Mouse (Mus musculus) hindbrain, embryonic 13.5 days (tissue): Measurements from ENCODE around the gene Nceh1. TPM values are rescaled to one million over a fixed set of nuclear protein-coding genes. Genes with fewer than 3 reads are reported as not detected.

Experiments used
- ATAC-seq: fragments of 200-750 bp; cut with Nextera tagmentation; 2 replicates; pipeline ENCODE4 v1.8.0; 2017; ENCODE audit warnings: moderate TSS enrichment; ENCODE audit not compliant: low FRiP score
- H3K27ac ChIP-seq: fragments of 300-500 bp; sonication (generic); 2 replicates; pipeline ENCODE4 v1.5.1; 2015; ENCODE audit warnings: inconsistent platforms, mild to moderate bottlenecking, moderate library complexity
- H3K27me3 ChIP-seq: fragments of 300-500 bp; sonication (generic); 2 replicates; pipeline ENCODE4 v1.6.1; 2015; ENCODE audit warnings: mild to moderate bottlenecking, inconsistent platforms
- H3K36me3 ChIP-seq: fragments of 300-500 bp; sonication (generic); 2 replicates; pipeline ENCODE4 v1.6.1; 2015; ENCODE audit warnings: mild to moderate bottlenecking, inconsistent platforms
- H3K4me1 ChIP-seq: fragments of 300-500 bp; sonication (generic); replicated peaks from 2 replicates; pipeline ENCODE4 v1.6.1; 2015; ENCODE audit warnings: inconsistent platforms
- H3K4me2 ChIP-seq: fragments of 300-500 bp; sonication (generic); 2 replicates; pipeline ENCODE4 v1.6.1; 2015; ENCODE audit warnings: inconsistent platforms, mild to moderate bottlenecking, moderate library complexity
- H3K4me3 ChIP-seq: fragments of 300-500 bp; sonication (generic); 2 replicates; pipeline ENCODE4 v1.5.1; 2015; ENCODE audit warnings: mild to moderate bottlenecking, inconsistent platforms
- H3K9ac ChIP-seq: fragments of 300-500 bp; sonication (generic); 2 replicates; pipeline ENCODE4 v1.6.1; 2015; ENCODE audit warnings: mild to moderate bottlenecking, inconsistent platforms
- H3K9me3 ChIP-seq: fragments of 300-500 bp; sonication (generic); 2 replicates; pipeline ENCODE4 v1.6.1; 2016; ENCODE audit warnings: inconsistent platforms
- WGBS: fragments of 180-500 bp; shearing (Covaris S2); methylation state at CpG from one replicate; pipeline ENCODE4 v1.1.7; 2015; 5-methylcytosine and 5-hydroxymethylcytosine counted together
- polyA plus RNA-seq: library from polyadenylated mRNA; unstranded; fragments of >200 nt; fragmentation: Nextera tagmentation; extraction: Ambion mirVana; gene quantifications from 2 replicates; pipeline ENCODE4 v1.2.1, GENCODE M21; 2015

Nceh1 gene
- polyA plus RNA-seq, 1 experiment from 2014 or later = 6.9 TPM

DNA sequence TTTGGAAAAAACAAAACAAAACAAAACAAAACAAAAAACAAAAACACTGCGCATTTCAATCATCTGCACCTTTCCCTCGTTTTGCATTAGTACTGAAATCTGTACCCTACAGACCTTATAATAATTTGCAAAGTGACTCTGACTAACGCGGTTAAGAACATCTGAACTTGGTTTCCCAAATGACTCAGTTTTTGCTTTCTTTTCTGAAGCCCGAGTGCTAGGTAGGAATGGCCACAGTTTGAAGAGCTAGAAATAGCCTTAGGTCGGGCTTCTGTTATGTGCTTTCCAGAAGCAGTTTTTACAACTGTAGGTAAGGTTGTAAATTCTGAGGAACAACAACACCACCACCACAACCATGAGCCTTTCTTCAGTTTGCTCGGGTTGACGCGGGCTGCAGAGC, 59.1 kb downstream of the Nceh1 start:
- no peak for ATAC-seq
- H3K4me3 ChIP-seq = no peak overlapping the region
- H3K9me3 ChIP-seq = no peaks in the 10 kb centered on the region
- H3K4me1 ChIP-seq = no peaks in the 10 kb centered on the region
- 93% methylated on average over 9 of the region's 9 CpGs for WGBS
- no peak overlapping the region for H3K4me2 ChIP-seq
- H3K27me3 ChIP-seq = no peaks in the 10 kb centered on the region
- H3K27ac ChIP-seq = no peak overlapping the region
- H3K9ac ChIP-seq = no peak overlapping the region
- H3K36me3 ChIP-seq = peaks cover 9% of the 10 kb centered on the region

- no peaks in the 10 kb centered on the region for H3K4me1 ChIP-seq
- H3K9me3 ChIP-seq = no peaks in the 10 kb centered on the region
- no peak overlapping the region for H3K9ac ChIP-seq
- no peak overlapping the region for H3K4me2 ChIP-seq
- ATAC-seq = no peak
- H3K27me3 ChIP-seq = no peaks in the 10 kb centered on the region
- 85% methylated on average over 2 of the region's 2 CpGs for WGBS
- H3K4me3 ChIP-seq = no peak overlapping the region
- H3K27ac ChIP-seq = no peak overlapping the region
- H3K36me3 ChIP-seq = peaks cover 7% of the 10 kb centered on the region
These were observed 63.4 kb downstream of the Nceh1 start for GRCm38 (mm10) chr3:27246166-27246565.

DNA sequence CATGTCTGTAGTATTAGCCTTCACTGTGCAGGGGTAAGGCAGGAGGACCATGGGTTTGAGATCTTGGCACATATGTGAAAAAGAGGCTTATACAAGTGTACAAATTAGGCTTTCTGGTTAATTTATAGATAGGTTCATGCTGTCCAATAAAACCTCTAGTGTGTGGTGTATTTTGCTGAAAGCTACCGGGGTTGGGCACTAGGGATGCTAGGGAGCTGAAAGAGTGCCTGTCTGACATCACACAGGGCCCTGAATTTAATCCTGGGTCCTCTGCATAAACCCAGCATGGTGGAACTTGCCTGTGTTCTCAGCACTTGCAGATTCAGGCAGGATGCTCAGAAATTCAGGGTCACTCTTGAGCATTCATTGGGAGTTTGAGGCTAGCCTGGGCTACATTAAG, 65.0 kb downstream of the Nceh1 start:
- H3K4me2 ChIP-seq = no peak overlapping the region
- no peak overlapping the region for H3K4me3 ChIP-seq
- no peaks in the 10 kb centered on the region for H3K4me1 ChIP-seq
- H3K27me3 ChIP-seq = no peaks in the 10 kb centered on the region
- no peak overlapping the region for H3K27ac ChIP-seq
- H3K36me3 ChIP-seq = no peaks in the 10 kb centered on the region
- no peak for ATAC-seq
- H3K9me3 ChIP-seq = no peaks in the 10 kb centered on the region
- H3K9ac ChIP-seq = no peak overlapping the region
- WGBS = 66% methylated on average over 1 of the region's 1 CpGs

- WGBS = 92% methylated on average over 9 of the region's 9 CpGs
- H3K9ac ChIP-seq = no peak overlapping the region
- no peak for ATAC-seq
These were observed 66.3 kb downstream of the Nceh1 start for GRCm38 (mm10) chr3:27249030-27249429.

GRCm38 (mm10) chr3:27250936-27251335, 68.2 kb downstream of the Nceh1 start:
- ATAC-seq = no peak
- H3K4me2 ChIP-seq = no peak overlapping the region
- no peaks in the 10 kb centered on the region for H3K36me3 ChIP-seq
- WGBS = 49% methylated on average over 7 of the region's 7 CpGs
- no peaks in the 10 kb centered on the region for H3K4me1 ChIP-seq
- no peaks in the 10 kb centered on the region for H3K27me3 ChIP-seq
- H3K4me3 ChIP-seq = no peak overlapping the region
- no peak overlapping the region for H3K9ac ChIP-seq
- H3K27ac ChIP-seq = no peak overlapping the region
- no peaks in the 10 kb centered on the region for H3K9me3 ChIP-seq

More at GRCm38 (mm10) chr3:27249030-27249429, 66.3 kb downstream of the Nceh1 start:
- Histone ChIP-seq H3K27ac (no peak overlapping the region), H3K4me2 (no peak overlapping the region), H3K27me3 (no peaks in the 10 kb centered on the region), H3K4me3 (no peak overlapping the region), H3K36me3 (no peaks in the 10 kb centered on the region), H3K9me3 (no peaks in the 10 kb centered on the region), H3K4me1 (no peaks in the 10 kb centered on the region)

DNA sequence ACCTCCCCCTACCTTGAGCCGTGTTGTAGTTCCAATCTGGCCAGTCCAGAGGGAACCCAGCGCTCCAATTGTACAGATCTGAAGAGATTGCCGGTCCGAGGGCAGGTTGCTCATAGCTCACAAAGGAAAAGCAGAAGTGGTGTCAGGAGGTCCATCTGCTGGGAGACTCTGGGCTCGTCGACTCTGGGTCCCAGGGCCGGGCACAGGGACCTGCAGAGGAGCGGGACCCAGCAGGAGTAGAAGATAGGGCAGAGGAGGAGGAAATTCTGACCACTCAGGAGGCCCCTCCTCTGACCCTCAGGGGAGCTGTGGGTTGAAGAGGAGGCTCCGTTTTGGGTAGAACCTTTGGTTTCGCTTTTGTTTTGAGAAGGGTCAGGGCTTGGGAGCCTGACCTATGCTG, 75.7 kb downstream of the Nceh1 start:
- 92% methylated on average over 10 of the region's 10 CpGs for WGBS
- no peaks in the 10 kb centered on the region for H3K36me3 ChIP-seq
- no peaks in the 10 kb centered on the region for H3K4me1 ChIP-seq
- no peak overlapping the region for H3K4me3 ChIP-seq
- H3K9me3 ChIP-seq = no peaks in the 10 kb centered on the region
- H3K27ac ChIP-seq = no peak overlapping the region
- no peak overlapping the region for H3K9ac ChIP-seq
- ATAC-seq = no peak
- H3K4me2 ChIP-seq = no peak overlapping the region
- H3K27me3 ChIP-seq = no peaks in the 10 kb centered on the region

GRCm38 (mm10) chr3:27260393-27260792, 77.6 kb downstream of the Nceh1 start:
- no peak overlapping the region for H3K27ac ChIP-seq
- no peaks in the 10 kb centered on the region for H3K27me3 ChIP-seq
- H3K4me1 ChIP-seq = no peaks in the 10 kb centered on the region
- no peaks in the 10 kb centered on the region for H3K9me3 ChIP-seq
- no peaks in the 10 kb centered on the region for H3K36me3 ChIP-seq
- no peak overlapping the region for H3K4me2 ChIP-seq
- no peak overlapping the region for H3K9ac ChIP-seq
- WGBS = 98% methylated on average over 2 of the region's 2 CpGs
- ATAC-seq = no peak
- no peak overlapping the region for H3K4me3 ChIP-seq

- no peak overlapping the region for H3K4me2 ChIP-seq
- H3K27ac ChIP-seq = no peak overlapping the region
- WGBS = 94% methylated on average over 5 of the region's 5 CpGs
These were observed 84.6 kb downstream of the Nceh1 start for GRCm38 (mm10) chr3:27267327-27267726.

GRCm38 (mm10) chr3:27267887-27268286, 85.1 kb downstream of the Nceh1 start:
- Histone ChIP-seq H3K4me2 (no peak overlapping the region), H3K36me3 (no peaks in the 10 kb centered on the region), H3K4me3 (no peak overlapping the region), H3K4me1 (no peaks in the 10 kb centered on the region), H3K27me3 (no peaks in the 10 kb centered on the region), H3K27ac (no peak overlapping the region), H3K9me3 (no peaks in the 10 kb centered on the region), H3K9ac (no peak overlapping the region)
- 78% methylated on average over 4 of the region's 4 CpGs for WGBS
- ATAC-seq = no peak

More at GRCm38 (mm10) chr3:27267327-27267726, 84.6 kb downstream of the Nceh1 start:
- Histone ChIP-seq H3K4me1 (no peaks in the 10 kb centered on the region), H3K4me3 (no peak overlapping the region), H3K9me3 (no peaks in the 10 kb centered on the region), H3K9ac (no peak overlapping the region), H3K36me3 (no peaks in the 10 kb centered on the region), H3K27me3 (no peaks in the 10 kb centered on the region)
- no peak for ATAC-seq

DNA sequence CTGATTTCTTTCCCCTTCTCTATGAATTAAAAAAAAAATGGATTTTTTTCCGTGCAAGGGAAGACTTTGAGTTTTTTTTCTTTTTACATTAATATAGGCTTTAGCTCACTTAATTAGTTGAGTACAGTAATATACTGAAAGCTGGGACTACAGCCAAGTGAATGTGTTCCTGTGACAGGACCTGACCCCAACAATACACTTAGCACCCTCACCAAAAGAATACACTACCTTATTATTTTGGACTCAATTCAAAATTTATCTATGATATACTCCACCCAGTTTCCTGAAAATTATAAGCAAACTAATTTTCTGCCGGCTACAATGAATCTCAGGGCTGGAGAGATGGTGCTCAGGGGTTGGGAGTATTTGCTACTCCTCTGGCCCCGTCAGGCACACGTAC, 86.4 kb downstream of the Nceh1 start:
- Histone ChIP-seq H3K9ac (no peak overlapping the region), H3K9me3 (no peaks in the 10 kb centered on the region), H3K27ac (no peak overlapping the region), H3K36me3 (no peaks in the 10 kb centered on the region), H3K4me2 (no peak overlapping the region), H3K4me3 (no peak overlapping the region), H3K27me3 (no peaks in the 10 kb centered on the region), H3K4me1 (no peaks in the 10 kb centered on the region; the same call in 1 of the 2 replicates)
- no peak for ATAC-seq
- WGBS = 89% methylated on average over 4 of the region's 4 CpGs

- Histone ChIP-seq H3K9me3 (no peaks in the 10 kb centered on the region), H3K4me1 (no peaks in the 10 kb centered on the region; the same call in 1 of the 2 replicates), H3K9ac (no peak overlapping the region), H3K27me3 (no peaks in the 10 kb centered on the region), H3K27ac (no peak overlapping the region), H3K4me2 (no peak overlapping the region), H3K4me3 (no peak overlapping the region), H3K36me3 (no peaks in the 10 kb centered on the region)
- 41% methylated on average over 11 of the region's 11 CpGs for WGBS
- no peak for ATAC-seq
These were observed 87.6 kb downstream of the Nceh1 start for GRCm38 (mm10) chr3:27270160-27270962.

DNA sequence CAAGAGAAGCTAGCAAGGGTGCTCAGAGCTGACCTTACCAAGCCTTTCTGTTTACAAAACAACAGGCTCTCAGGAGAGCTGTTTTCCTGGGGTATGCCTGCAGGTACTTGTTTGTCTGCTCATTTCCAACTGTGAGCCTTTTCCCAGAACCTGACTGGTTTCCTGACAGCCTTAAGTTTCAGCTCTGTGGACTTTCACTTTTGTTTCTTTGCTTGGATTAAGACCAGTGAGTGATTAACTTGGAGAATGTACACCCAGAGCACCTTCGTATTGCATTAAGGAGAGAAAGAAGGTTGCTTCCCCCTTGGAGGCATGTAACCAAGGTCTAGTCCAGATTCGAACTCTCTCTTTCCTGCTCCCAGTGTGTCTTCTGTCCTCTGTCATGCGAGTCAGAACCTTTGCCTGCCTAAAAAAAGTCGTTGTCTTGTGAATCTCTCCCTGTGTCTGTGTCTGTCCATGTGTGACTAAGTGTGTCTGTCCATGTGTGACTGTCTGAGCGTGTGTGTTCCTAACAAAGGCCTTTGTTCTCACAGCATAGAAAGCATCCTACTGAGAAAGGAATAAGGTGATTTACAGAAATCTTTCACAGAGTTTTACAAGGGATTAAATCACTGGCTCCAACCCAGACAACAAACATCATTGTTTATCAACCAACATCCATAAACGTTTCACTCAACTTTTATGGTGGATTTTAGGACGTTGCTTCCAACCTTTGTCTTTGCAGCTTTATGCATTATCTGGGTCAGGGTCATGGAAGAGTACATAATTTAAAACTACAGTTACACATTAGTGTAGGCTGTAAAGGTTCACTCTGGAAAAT, 90.4 kb downstream of the Nceh1 start:
- no peak for ATAC-seq
- Histone ChIP-seq H3K4me3 (no peak overlapping the region), H3K4me2 (no peak overlapping the region), H3K9me3 (no peaks in the 10 kb centered on the region), H3K9ac (no peak overlapping the region), H3K27ac (no peak overlapping the region), H3K27me3 (no peaks in the 10 kb centered on the region), H3K4me1 (no peaks in the 10 kb centered on the region; the same call in 1 of the 2 replicates), H3K36me3 (no peaks in the 10 kb centered on the region)
- 21% methylated on average over 7 of the region's 7 CpGs for WGBS
